Mouse (Mus musculus): ENCODE results near the gene Efcab11.

Gene Efcab11

DNA sequence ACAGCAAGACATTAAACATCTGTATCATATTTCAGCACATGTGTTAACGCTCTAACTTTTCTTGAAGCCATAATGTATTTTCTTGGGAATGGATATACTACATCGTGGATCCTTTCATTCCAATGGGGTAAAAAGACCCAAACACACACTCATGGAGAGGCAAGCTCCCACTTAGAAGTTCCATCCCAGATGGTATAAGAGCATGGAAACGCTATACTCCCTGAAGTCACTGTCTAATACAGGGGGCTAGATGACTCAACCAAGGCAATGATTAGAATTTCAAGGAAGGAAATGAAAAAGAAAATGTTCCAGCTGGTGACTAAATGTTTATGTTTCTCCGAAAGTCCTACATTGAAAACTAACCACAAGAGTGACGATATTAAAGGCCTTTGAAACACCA, 76.3 kb downstream of the Efcab11 start:
- no peak for DNase-seq (ENCODE audit: low read depth, low spot score)

DNA sequence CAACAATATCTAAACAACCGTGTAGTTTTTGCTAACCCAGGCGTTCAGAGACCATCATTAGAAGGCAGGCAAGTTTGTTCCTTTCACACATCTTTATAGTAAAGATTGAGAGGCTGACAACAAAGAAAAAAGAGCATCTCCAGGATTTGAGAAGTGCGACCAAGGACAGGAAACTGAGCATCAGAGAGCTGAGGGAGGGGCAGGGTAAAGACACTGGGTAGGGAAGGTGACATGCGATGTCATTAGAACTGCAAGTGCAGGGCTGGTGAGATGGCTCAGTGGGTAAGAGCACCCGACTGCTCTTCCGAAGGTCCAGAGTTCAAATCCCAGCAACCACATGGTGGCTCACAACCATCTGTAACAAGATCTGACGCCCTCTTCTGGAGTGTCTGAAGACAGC, 77.5 kb downstream of the Efcab11 start:
- DNase-seq (ENCODE audit: low read depth, low spot score): peak; percentile 56

DNA sequence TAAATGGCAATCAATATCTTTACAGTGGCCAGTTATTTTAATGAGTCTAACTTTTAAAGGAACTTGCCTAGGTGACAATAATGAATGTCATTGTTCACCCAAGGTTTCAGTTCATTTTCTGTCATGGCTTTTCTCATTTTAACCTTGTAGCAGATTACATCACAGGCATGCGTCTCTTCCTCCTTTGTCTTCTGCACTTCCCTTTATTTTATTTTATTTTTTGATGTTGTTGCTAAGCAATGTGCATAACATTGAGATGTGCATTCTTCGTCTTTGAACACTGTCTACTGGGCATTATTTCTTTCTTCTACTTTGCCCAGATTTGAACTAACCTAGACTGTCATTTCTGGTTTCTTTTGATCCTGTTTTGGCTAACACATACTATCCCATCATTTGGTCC, 88.3 kb downstream of the Efcab11 start:
- DNase-seq (ENCODE audit: low read depth, low spot score): peak; percentile 56

DNA sequence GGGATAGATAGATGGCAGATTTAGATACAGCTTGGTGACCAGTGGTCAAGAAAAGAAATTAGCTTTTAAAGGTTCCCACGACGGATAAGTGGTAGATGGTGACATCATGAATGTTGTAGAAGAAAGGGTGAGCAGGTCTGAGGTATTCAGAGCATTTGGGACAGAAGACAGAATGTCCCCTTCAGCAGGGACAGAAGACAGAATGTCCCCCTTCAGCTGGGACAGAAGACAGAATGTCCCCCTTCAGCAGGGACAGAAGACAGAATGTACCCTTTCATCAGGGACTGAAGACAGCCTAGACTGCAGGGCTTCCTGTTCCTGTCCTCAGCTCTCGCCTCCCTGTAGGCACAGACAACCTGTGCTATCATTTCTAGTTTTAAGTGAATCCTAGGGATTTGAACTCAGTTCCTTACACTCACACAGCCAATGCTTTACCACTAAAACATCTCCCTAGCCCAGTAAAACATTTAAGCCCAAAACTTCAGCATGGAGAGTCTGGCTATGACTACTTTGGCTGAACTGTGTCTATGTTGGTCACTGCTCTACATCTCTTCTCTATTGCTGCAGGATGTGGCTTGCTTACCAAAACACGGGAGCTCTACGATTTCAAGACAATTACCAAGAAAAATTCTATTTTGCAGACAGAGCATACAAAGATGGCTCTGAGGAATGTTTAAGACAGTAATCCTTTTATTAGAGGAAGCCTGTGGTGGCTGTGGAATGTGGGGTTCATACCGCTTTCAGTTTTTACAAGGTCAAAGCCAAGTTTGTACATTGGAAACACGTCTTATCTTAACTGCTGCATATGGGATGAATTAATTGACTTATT, 89.2 kb downstream of the Efcab11 start:
- peak; percentile 50 for DNase-seq (ENCODE audit: low read depth, low spot score)

DNA sequence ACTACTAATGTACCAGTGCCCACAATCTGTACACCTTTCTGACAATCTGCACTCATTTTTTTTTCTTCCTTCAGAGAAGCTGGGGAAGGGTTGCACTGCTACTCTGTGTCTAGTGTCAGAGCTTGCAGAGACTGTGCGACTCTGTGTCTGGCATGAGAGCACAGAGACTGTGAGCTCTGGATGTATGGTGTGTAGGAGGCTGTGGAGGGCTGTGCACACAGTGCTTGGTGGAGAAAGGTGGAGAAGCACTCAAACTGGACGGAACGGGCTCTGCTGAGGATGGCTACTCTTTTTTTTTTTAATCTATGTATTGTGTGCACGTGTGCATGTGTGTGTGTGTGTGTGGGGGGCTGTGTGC, 90.1 kb downstream of the Efcab11 start:
- DNase-seq (ENCODE audit: low read depth, low spot score): no peak

DNA sequence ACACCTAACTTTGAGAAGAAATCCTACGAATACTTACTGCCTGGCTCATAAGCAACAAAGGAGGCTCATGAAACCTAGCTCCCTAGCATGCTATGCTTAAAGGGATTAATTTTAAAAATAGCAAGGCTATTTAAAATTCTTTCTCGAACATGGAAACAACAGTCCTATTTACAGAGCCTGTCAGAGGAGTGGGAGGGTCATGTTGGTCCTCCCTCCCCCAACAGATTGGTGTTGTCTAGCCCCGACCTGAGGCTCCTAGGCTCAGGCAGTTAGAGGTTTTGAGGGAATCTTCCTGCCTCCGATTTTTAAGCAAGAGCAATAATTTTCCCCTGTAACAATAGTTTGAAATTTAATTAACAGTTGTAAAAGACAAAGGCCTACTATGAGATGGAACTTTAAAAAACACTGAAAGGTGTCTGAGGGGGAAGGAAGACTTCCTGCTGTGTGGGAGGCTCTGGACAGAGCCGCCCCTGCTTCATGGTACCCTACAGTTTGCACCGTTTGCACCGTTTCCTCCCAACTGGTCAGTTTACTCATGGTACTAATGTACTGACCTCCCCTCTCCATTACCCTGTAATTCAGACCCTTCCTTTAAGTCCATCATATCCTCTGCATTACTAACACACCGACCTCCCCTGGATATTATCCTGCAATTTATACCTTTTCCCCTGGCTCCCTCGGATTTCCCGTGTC, 90.6 kb downstream of the Efcab11 start:
- no peak for DNase-seq (ENCODE audit: low read depth, low spot score)

DNA sequence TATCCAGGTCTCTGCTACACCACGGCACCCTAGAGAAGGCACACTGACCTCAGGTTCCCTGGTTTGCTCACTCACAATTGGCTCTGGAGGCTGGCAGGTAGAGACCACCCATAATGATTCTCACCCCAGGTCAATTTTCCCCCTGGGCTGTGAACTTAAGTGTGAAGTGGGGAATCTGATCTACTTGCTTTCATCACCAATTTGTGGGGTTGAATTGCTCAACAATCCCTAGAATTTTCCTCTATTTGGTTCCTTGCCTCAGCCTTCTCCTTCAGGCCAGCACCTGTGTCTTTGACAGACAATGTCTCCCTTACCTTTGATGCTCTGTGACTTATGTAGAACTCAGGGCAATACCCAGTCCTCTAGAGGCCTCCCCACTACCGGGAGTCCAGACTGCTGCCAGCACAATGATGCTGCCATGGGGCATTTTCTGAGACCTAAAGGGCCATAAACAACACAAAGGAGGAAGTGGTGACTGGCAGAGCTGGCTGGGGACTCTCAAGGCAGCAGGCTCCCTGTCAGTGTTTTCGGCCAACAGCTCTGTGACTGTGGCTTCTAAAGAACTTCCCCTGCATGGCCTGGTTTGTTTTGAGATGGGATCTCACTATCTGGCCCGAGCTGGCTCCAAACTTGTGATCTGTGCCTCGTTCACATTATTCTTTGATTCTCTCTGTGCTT, 94.8 kb downstream of the Efcab11 start:
- DNase-seq (ENCODE audit: low read depth, low spot score): peak; percentile 40

DNA sequence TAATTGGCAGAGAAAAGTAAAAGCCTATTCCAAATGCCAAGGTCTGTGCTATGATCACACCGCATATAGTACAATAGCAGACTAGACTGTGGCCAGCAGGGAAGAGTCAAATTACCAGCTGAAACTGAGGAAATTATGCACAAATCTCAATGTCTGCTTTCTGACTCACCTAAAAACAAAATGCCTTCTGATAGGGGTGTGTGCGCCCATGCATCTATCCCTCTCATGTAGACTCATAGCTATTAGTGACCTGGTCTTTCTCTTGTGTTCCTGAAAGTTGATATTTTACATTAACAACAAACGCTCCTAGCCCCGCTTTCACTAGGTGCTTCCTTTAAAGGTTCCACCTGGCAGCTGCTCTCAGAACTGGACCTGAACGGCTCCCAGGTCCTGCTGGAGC, 102.5 kb downstream of the Efcab11 start:
- no peak for DNase-seq (ENCODE audit: low read depth, low spot score)

DNA sequence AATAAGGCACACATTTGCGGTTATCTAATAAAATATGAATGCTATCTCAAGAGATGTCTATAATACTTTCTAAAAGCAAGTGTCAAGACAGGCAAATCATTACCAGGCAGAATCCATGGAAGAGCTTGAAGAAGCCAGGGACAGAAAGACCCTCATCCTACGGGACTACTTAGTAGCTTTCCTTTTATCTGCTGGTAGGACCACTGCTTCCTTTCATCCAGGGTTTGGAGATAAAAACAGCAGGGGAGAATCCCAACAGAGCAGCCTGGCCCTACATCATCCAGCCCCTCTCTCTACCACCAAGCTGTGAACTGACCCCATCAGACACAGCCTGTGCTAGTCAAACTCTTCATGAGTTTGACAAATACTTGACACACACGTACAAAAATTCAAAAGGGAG, 103.8 kb downstream of the Efcab11 start:
- no peak for DNase-seq (ENCODE audit: low read depth, low spot score)

DNA sequence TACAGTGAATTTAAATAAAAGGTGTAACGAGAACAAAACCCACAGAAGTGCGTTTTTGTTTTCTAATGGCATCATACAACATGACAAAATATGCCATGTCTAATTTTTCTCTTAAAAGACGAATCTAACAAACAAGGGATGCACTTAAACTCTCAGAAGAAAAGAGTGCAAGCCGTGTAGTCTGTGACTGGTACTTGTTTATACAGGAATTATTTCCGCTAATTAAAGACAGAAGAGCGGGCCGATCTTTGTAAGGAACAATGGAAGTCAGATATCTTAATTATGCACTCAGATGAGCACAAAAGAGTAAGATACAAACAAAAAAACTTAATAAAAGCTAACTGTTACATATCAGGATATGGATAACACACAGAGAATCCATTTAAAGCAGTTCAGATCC, 104.3 kb downstream of the Efcab11 start:
- DNase-seq (ENCODE audit: low read depth, low spot score): no peak

DNA sequence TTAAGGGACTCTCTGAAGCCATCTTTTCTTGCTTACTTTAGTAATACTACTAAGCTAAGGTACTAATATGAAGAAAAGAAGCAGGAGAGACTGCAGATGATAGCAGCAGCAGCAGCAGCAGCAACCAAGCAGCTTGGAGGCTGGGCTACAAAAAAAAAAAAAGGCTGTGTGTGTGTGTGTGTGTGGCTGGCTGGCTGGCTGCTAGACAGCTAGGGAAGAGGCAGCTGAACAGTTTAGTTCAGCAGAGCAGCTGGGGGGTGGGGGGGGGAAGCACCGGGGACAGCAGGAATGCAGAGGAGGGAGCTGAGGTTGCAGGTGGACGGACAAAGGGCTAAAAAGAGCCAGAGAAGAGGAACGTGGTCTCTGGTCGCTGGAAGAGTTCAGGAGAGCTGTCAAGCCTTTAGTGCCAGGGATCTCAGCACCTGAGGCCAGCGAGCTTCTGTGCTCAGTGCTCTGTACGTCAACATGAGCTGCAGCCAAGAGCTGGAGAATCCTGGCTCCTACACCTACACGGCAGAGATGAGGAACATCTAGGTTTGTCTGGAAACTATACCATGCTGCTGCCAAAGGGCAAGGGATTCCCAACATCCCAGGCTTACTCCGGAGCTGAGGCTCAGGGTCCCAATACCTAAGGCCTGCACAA, 107.6 kb downstream of the Efcab11 start:
- DNase-seq (ENCODE audit: low read depth, low spot score): no peak

DNA sequence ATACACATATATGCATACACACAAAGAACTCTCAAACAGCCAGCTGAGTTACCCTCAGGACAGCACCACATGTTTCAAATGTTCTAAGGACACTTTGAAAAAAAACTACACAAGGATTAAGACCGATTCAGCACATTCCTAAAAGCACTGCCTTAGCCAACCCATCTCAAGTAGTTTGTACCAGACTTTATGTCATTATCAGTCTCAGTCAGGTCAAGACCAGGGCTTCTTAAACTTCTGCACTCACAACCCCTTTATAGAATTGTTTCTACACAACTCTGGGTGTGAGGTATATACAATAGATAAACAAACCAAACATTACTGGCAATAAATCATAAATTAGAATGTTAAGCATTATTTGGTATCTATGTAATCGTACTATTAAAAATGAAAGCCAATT, 109.4 kb downstream of the Efcab11 start:
- no peak for DNase-seq (ENCODE audit: low read depth, low spot score)

DNA sequence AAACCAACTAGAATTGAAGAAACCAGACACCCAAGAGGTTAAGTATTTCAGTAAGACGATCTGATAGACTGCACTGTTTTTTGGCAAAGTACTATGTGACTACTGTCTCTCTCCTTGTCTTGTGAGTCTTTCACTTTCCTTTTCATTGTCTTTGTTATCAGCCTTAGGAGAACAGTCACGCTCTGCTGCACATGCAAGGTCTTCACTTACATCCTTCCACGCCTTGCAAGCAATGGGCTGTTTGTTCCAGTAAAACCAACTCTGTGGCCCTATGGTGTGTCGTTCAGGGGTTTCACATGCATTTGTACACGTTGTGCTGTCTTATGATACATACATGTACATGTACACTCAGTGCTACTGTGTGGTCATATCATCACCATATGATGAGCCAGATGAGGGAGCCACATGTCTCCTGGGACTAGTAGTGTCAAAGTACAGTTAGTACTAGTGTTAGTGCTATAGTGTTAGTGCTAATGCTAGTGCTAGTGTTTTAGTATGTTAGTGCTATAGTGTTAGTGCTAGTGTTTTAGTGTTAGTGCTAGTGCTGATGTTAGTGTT, 110.5 kb downstream of the Efcab11 start:
- peak; percentile 61 for DNase-seq (ENCODE audit: low read depth, low spot score)

DNA sequence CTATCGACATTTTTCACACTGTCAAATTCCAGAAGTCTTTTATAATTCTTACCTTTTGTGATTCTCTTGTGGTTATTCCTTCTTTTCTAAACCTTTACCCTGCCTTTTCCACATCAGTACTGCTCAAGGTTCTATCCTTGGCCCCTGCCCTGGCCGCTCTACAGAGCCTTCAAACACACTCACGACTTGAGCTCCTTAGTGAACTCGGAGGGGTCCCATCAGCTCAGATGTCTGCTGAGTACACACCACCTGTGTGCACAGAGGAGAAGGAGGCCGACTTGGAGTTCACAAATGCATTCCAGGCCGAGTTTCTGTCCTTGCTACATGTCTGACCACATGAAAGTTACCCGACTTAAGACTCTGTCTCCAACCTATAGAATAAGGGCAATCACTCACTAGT, 113.2 kb downstream of the Efcab11 start:
- DNase-seq (ENCODE audit: low read depth, low spot score): no peak

DNA sequence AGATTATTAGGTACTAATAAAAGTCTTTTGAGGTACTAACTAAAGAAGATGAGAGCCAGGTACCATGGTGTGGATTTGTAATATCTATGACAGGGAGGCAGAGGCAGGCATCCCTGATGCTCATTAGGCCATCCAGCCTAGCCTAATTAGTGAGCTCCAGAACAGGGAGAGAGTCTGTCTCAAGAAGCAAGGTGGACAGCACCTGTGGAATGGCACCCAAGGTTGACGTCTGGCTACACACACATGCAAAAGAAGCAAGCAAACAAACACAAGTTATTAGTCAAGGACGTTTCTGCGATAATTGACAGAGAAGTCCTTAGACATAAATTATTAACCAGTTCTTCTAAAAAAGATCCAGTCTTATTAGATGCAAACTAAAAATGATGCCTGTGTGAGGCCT, 114.6 kb downstream of the Efcab11 start:
- DNase-seq (ENCODE audit: low read depth, low spot score): no peak

DNA sequence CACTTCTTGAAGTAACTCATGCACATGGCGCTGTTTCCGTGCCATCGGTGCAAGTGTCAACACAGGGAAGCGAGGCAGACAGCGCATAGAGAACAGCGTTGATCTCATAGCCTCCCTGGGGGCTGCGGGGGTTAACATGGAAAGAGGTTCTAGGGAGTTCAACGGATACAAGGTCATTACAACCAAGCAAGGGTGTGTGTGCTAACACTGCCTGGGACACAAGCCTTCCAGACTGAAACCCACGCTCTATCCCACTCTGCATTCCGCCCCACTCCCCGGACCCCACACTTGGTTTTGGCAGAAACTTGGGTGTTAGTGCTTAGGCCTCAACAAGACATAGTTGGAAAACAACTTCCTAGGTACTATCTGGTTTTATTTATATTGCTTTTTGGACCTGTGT, 116.5 kb downstream of the Efcab11 start:
- DNase-seq (ENCODE audit: low read depth, low spot score): no peak

DNA sequence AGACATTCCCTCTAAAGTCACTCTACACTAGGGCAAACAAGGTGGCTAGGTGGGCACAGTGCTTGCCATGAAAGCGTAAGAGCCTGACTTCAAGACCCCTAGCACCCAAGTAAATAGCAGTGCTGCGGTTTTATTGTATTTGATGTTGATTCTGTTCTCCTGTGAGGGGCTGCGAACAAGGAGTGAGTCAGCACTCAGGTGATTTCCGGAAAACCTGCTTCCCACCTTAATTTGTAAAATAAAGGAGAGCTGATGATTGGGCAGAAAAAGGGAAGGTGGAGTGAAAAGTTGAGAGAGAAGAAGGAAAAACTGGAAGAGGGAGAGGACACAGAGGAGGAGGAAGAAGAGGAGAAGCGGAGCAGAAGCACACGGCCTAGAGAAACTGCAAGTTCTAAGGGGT, 118.3 kb downstream of the Efcab11 start:
- DNase-seq (ENCODE audit: low read depth, low spot score): no peak

DNA sequence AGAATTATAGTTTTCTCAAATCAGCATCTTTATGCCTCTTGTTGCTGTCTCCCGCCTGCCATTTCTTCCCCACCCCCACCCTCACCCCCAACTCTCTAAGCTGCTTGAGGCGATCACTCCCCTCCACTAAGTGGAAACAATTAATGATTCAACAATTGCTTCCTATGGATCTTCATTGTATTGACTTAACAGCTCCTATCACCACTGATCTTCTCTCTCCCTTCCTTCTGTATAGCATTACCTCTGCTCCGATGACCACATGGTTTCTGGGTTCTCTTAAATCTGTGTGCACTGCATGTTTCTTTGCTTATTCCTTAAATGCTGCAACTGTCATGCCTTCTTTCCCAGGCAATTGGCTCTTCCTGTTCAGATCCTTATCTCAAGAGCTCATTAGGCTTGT, 120.2 kb downstream of the Efcab11 start:
- no peak for DNase-seq (ENCODE audit: low read depth, low spot score)

DNA sequence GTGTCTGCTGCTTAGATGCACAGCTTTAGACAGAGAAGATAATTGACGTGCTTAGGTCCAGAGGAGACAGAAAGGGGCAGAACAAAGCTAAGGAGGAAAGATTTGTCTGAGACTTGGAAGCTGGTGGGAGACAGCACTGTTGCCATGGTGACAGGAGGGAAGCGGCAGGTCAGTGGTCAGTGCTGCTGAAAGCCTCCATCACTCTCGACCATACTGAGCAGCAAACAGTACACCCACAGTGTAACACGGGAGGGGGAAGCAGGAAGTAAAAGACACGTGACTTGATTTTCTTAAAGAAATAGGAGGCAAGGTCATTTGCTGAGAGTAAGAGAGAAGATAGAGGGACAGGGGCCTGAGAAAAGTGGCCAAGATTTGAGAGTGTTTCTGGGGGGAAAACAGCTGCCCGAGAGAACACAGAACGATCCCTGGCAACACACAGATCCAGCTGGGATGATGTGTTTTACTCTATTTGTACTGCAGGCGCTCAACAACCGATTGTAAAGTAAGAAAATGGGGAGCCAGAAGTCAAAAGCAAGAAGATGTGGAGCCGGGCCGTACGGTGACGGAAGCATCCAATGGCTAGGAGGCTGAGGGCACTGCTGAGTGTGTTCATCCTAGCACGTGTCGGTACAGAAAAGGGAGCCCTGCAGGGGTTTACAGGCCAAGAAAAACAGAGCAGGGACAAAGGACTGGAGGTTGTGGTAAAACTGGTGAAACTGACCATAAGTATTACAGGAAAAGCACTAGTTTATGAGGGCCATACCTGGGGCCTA, 126.3 kb downstream of the Efcab11 start:
- peak; percentile 25 for DNase-seq (ENCODE audit: low read depth, low spot score)

DNA sequence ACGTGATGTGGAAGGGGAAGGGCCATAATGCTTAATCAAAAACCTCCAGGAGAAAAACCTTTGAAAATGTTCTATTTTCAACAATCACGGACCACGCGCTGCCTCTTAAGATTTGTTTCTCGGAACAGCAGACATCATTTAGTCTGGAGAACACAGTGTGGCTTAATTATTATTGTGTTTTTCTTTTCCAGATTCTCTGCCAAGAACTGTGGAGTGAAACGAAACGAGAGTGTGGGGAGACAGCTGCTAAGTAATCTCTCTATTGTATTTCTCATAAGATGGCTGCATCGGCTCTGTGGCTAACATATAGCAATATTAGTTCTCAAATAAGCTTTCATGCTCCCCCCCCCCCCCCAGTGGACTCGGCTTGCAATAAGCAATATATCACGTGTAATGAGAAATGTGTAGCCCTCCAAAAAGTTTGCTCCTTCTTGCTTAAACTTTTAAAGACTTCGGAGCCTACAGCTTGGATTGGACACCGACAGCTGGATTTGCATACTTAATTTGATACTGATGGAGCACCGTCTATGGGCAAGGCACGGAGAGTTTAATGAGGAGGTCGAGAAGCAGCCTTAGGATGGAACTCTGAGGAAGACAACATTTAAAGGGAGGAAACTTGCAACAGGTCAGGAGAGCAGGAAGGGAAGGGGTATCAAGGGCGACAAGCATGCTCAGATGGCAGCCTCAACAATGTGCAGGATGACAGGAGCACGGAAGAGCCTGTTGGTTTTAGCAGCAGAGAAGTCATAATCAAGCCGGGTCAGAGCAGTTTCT, 127.1 kb downstream of the Efcab11 start:
- DNase-seq (ENCODE audit: low read depth, low spot score): no peak
